Mouse (Mus musculus) lung, postnatal 0 days (tissue): ENCODE measurements around the gene Fiz1. TPM values are rescaled to one million over a fixed set of nuclear protein-coding genes. Genes with fewer than 3 reads are reported as not detected.
A peak's percentile ranks its signal among the peaks of the same experiment; 100 is the strongest.
"Not testable (repeated sequence)": the region's sequence is repeated elsewhere in the genome, so short reads cannot be mapped to it uniquely, and the experiment has no call there.

ENCODE experiments used
- ATAC-seq: fragments of 200-750 bp; cut with Nextera tagmentation; 2 replicates; pipeline ENCODE4 v1.8.0; 2017; ENCODE audit warnings: moderate library complexity
- DNase-seq: peaks from one replicate; pipeline ENCODE4 v3.0.0-alpha.2; 2016; ENCODE audit warnings: low spot score
- H3K27ac ChIP-seq: fragments of 300-500 bp; sonication (generic); 2 replicates; pipeline ENCODE4 v1.5.1; 2014; ENCODE audit warnings: antibody characterized with exemption, mild to moderate bottlenecking, low read length, mixed read lengths
- H3K27me3 ChIP-seq: fragments of 300-500 bp; sonication (generic); replicated peaks from 2 replicates; pipeline ENCODE4 v1.6.1; 2014; ENCODE audit warnings: low read length, mixed read lengths; ENCODE audit not compliant: insufficient read depth
- H3K36me3 ChIP-seq: fragments of 300-500 bp; sonication (generic); 2 replicates; pipeline ENCODE4 v1.6.1; 2014; ENCODE audit warnings: low read length, mixed read lengths; ENCODE audit not compliant: insufficient read depth
- H3K4me1 ChIP-seq: fragments of 300-500 bp; sonication (generic); 2 replicates; pipeline ENCODE4 v1.6.1; 2014; ENCODE audit warnings: antibody characterized with exemption, low read depth, low read length, mixed read lengths; ENCODE audit not compliant: insufficient read depth
- H3K4me2 ChIP-seq: fragments of 300-500 bp; sonication (generic); replicated peaks from 2 replicates; pipeline ENCODE4 v1.6.1; 2014; ENCODE audit warnings: low read depth, mild to moderate bottlenecking, low read length, moderate library complexity, mixed read lengths
- H3K4me3 ChIP-seq: fragments of 300-500 bp; sonication (generic); 2 replicates; pipeline ENCODE4 v1.5.1; 2014; ENCODE audit warnings: low read depth, low read length
- H3K9ac ChIP-seq: fragments of 300-500 bp; sonication (generic); replicated peaks from 2 replicates; pipeline ENCODE4 v1.6.1; 2014; ENCODE audit warnings: low read depth, mild to moderate bottlenecking
- H3K9me3 ChIP-seq: fragments of 300-500 bp; sonication (generic); 2 replicates; pipeline ENCODE4 v1.6.1; 2016; ENCODE audit warnings: low read length, mixed read lengths
- CTCF ChIP-seq: IDR thresholded peaks from 2 replicates; pipeline ENCODE4 v1.5.1; 2016; ENCODE audit warnings: antibody characterized with exemption, mild to moderate bottlenecking
- EP300 ChIP-seq: IDR thresholded peaks from 2 replicates; pipeline ENCODE4 v1.6.1; 2016; ENCODE audit warnings: antibody characterized with exemption, mild to moderate bottlenecking, control low read depth
- WGBS: fragments of 180-500 bp; shearing (Covaris S2); extraction: QIAGEN DNeasy Blood & Tissue Kit; methylation state at CpG from one replicate; pipeline ENCODE4 v1.1.7; 2014; 5-methylcytosine and 5-hydroxymethylcytosine counted together
- polyA plus RNA-seq: library from polyadenylated mRNA; unstranded; fragments of >200 nt; fragmentation: Nextera tagmentation; extraction: Ambion mirVana; gene quantifications from 2 replicates; pipeline ENCODE4 v1.2.1, GENCODE M21; 2015

Gene Fiz1
- polyA plus RNA-seq, 1 experiment from 2014 or later, result 20.8 TPM

DNA sequence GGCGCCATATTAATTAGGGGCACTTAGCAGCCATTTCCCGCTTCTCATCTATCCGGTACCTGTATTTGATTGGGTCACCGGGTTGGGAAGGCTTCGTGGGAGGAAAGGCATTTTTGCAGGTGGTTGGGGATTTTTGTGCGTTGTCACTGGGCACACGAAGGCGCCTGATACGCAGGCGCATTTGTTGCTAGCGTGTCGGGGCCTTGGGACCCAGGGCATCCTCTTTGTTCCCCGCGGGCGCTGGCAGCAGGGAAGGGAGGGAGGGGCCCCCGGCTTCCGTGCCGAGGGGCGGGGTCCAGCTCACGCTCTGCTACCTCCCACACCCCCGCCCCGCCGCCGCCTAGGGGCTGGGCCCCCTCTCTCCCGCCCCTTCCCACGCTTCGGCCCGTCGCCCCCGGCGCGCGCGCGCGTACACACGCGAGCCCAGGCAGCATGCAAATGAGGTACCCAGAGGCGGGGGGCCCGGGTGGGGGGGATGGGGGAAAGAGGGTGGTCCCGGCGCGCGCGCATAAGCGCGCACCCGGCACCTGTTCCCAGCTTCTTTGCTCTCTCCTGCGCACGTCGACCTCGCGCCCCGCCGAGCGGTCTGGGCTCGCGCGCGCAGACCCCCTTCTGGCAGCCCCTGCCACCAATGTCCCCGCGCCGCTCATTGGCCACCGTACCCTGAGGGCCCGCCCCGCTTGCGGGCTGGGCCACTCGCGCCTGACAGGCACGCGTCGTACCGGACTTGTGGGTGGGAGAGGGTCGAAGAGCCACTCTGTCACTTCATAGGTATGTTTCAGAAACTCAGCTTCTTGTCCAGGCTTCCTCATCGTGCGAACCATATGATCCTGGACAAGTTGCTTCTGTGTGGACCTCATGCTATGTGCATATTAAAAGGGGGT lies 863 bp upstream of the Fiz1 start, which contains the start of gene Gm44973:
Gene Gm44973 (plus strand): TSS at position 379 of the 884 bp plus-strand sequence.
- Histone ChIP-seq H3K36me3 (peaks cover 13% of the 10 kb centered on the region), H3K4me1 (no peaks in the 10 kb centered on the region), H3K9ac (peak within 1 kb of the TSS; percentile 69), H3K4me3 (peak within 1 kb of the TSS; percentile 61), H3K4me2 (peak within 1 kb of the TSS; percentile 68), H3K27ac (peak within 1 kb of the TSS; percentile 97), H3K9me3 (no peaks in the 10 kb centered on the region), H3K27me3 (no peaks in the 10 kb centered on the region)
- ATAC-seq (peak; percentile 82), DNase-seq (peak; percentile 98)
- TF ChIP-seq CTCF, result 0 out of 2 replicates have a peak, but pooled peaks have one; percentile 3
- no peak for TF ChIP-seq EP300
- WGBS, result under 1% methylated on average over 55 of the region's 76 CpGs

DNA sequence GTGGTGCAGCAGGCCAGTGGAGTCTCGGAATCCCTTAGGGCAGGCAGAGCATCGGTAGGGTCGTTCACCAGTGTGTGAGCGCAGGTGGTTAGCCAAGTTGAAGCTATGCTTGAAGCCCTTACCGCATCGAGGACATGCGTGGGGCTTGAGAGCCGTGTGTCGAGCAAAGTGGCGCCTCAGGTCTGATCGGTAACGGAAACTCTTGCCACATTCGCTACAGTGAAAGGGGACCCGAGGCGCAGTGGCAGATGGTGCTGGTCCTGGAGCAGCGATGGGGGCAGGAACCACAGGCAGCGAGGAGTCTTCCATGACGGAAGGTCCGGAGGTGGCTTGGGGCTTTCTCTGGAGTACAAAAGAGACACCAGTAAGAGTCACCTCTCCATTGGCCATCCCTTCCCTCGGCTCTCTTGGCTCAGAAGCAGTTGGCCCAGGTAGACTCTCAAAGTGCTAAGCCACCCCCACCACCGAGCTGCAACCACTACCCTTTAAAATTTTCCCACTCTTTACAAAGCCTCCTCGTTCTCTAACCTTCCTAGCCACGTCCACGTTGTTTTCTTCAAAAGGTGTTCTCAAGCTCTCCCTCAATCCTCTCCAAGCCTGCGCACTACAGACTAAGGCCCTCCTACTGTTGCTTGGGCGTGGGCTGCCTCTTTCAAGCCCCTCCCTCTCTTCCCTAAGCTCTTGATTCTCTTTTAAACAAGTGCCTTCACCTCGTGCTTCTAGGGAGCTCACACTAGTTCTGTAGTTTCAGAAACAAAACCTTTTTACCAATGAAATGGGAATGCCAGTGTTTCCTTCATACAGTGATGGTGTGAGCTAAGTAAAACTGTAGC lies 1.6 kb downstream of the Fiz1 start:
- ATAC-seq, result no peak
- Histone ChIP-seq H3K27me3 (no peaks in the 10 kb centered on the region), H3K4me2 (no peak overlapping the region; the same call in 1 of the 2 replicates), H3K27ac (peak overlapping the region; percentile 40; the same call in 1 of the 2 replicates), H3K4me3 (no peak overlapping the region), H3K36me3 (peaks cover 30% of the 10 kb centered on the region), H3K9ac (no peak overlapping the region), H3K9me3 (no peaks in the 10 kb centered on the region), H3K4me1 (no peaks in the 10 kb centered on the region)
- peak; percentile 80 for DNase-seq
- 80% methylated on average over 27 of the region's 27 CpGs for WGBS
- no peak for TF ChIP-seq EP300
- no peak for TF ChIP-seq CTCF

DNA sequence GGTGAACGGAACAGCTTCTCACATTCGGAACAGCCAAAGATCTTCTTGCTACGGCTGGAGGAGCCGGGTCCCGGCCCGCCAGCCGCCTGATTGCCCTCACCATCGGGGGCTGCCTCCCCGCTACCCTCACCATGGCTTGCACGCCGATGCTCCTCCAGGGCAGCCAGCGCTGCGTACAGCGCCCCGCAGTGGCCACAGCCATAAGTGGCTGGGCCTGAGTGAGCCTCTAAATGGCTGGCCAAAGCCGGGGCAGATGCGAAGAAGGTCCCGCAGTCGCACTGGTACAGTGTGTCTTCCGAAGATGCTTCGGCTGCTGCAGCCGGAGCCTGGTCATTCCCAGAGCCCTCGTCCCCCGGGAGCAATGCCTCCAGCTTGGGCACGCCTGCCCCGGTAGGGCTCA lies 6.3 kb downstream of the Fiz1 start:
- H3K4me2 ChIP-seq, result no peak overlapping the region
- ATAC-seq, result no peak
- H3K4me3 ChIP-seq, result no peak overlapping the region
- no peaks in the 10 kb centered on the region for H3K9me3 ChIP-seq
- no peaks in the 10 kb centered on the region for H3K27me3 ChIP-seq
- WGBS, result 95% methylated on average over 26 of the region's 26 CpGs
- DNase-seq, result no peak
- TF ChIP-seq EP300 (no peak), CTCF (peak; percentile 10; the same call in 1 of the 2 replicates)
- H3K27ac ChIP-seq, result no peak overlapping the region
- peaks cover 33% of the 10 kb centered on the region for H3K36me3 ChIP-seq
- H3K4me1 ChIP-seq, result no peaks in the 10 kb centered on the region
- H3K9ac ChIP-seq, result no peak overlapping the region

GRCm38 (mm10) chr7:5002876-5003275 lies 11.6 kb downstream of the Fiz1 start:
- ATAC-seq, result not testable (repeated sequence)

GRCm38 (mm10) chr7:4999876-5000275 lies 14.6 kb downstream of the Fiz1 start:
- Histone ChIP-seq H3K4me1 (peaks cover 9% of the 10 kb centered on the region), H3K9ac (no peak overlapping the region), H3K4me3 (no peak overlapping the region), H3K27ac (no peak overlapping the region), H3K27me3 (no peaks in the 10 kb centered on the region), H3K9me3 (no peaks in the 10 kb centered on the region), H3K36me3 (no peaks in the 10 kb centered on the region), H3K4me2 (no peak overlapping the region)
- peak; percentile 37 for DNase-seq
- 55% methylated on average over 2 of the region's 2 CpGs for WGBS
- ATAC-seq, result no peak
- TF ChIP-seq CTCF (peak; percentile 64), EP300 (no peak)

More at GRCm38 (mm10) chr7:5002876-5003275, 11.6 kb downstream of the Fiz1 start:
- not testable (repeated sequence) for H3K27ac ChIP-seq, H3K9me3 ChIP-seq, DNase-seq, H3K27me3 ChIP-seq, H3K9ac ChIP-seq, H3K4me1 ChIP-seq, H3K4me2 ChIP-seq, H3K4me3 ChIP-seq, H3K36me3 ChIP-seq
- 69% methylated on average over 8 of the region's 8 CpGs for WGBS

DNA sequence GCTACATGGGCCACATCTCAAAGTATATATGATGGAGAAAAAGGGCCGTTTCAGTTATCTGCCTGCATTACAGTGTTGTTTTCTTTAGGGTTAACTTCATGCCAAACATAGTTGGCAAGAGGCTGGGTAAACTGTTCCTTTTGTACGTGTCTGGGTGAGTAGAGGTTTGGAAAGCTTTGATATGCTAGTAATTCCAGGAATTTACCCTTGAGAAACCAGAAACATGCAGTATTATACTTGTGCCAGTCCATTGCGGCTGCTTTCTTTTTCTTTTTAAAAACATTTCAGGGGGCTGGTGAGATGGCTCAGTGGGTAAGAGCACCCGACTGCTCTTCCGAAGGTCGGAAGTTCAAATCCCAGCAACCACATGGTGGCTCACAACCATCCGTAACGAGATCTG lies 17.6 kb downstream of the Fiz1 start:
- H3K27ac ChIP-seq, result peak overlapping the region; percentile 81; the same call in 1 of the 2 replicates
- WGBS, result 38% methylated on average over 6 of the region's 8 CpGs
- no peaks in the 10 kb centered on the region for H3K27me3 ChIP-seq
- H3K4me2 ChIP-seq, result no peak overlapping the region
- peak; percentile 94 for TF ChIP-seq EP300
- no peak for TF ChIP-seq CTCF
- 0 out of 2 replicates have a peak, but pooled peaks cover 3% of the 10 kb centered on the region for H3K36me3 ChIP-seq
- no peak overlapping the region for H3K9ac ChIP-seq
- H3K4me3 ChIP-seq, result no peak overlapping the region
- peaks cover 9% of the 10 kb centered on the region for H3K4me1 ChIP-seq
- ATAC-seq (peak; percentile 55), DNase-seq (peak; percentile 78)
- H3K9me3 ChIP-seq, result no peaks in the 10 kb centered on the region
